Comparison of ENCODE assay signal across 17 mouse cellular contexts in genomic region chr17:66206074-66206473, GRCm38 (mm10).
"Had no signal": no experiment of that assay in that cellular context is flagged by ENCODE, and none has a peak within 500 bp of the region (broad histone marks: within the 10 kb centered on the region; RNA-seq: fewer than 3 reads in every experiment).

No protein-coding gene starts in this region.

- H3K27ac ChIP-seq: neural tube, embryonic 12.5 days; neural tube, embryonic 13.5 days; neural tube, embryonic 15.5 days; stomach, embryonic 15.5 days; stomach, postnatal 0 days had no signal

- H3K9ac ChIP-seq: neural tube, embryonic 12.5 days; neural tube, embryonic 13.5 days; neural tube, embryonic 15.5 days; stomach, embryonic 15.5 days had no signal

- H3K27me3 ChIP-seq: neural tube, embryonic 12.5 days; neural tube, embryonic 13.5 days; neural tube, embryonic 15.5 days; stomach, embryonic 15.5 days had no signal

- H3K9me3 ChIP-seq: neural tube, embryonic 12.5 days; neural tube, embryonic 13.5 days; neural tube, embryonic 15.5 days; stomach, embryonic 15.5 days had no signal

- DNase-seq: retina, postnatal 1 day; right cerebral cortex, adult 18-20 months; right cerebral cortex, postnatal 14 days; right cerebral cortex, postnatal 25 days; right cerebral cortex, postnatal 4 days; spleen, adult 18-20 months; thymus, adult 18-20 months; thymus, adult 2 months; thymus, postnatal 14 days; thymus, postnatal 25 days; thymus, postnatal 36 days; thymus, postnatal 4 days had no signal

- H3K4me1 ChIP-seq: neural tube, embryonic 12.5 days; neural tube, embryonic 13.5 days; neural tube, embryonic 15.5 days; stomach, embryonic 15.5 days had no signal

- H3K4me2 ChIP-seq: neural tube, embryonic 12.5 days; neural tube, embryonic 13.5 days; neural tube, embryonic 15.5 days; stomach, embryonic 15.5 days had no signal

- H3K36me3 ChIP-seq: neural tube, embryonic 12.5 days; neural tube, embryonic 13.5 days; neural tube, embryonic 15.5 days; stomach, embryonic 15.5 days had no signal

- H3K4me3 ChIP-seq: neural tube, embryonic 12.5 days; neural tube, embryonic 13.5 days; neural tube, embryonic 15.5 days; stomach, embryonic 15.5 days had no signal
